Mouse (Mus musculus) heart, embryonic 14.5 days (tissue): ENCODE measurements around the gene Ilvbl. TPM values are rescaled to one million over a fixed set of nuclear protein-coding genes. Genes with fewer than 3 reads are reported as not detected.
A peak's percentile ranks its signal among the peaks of the same experiment; 100 is the strongest.

Experiments
- ATAC-seq: fragments of 200-750 bp; cut with Nextera tagmentation; 2 replicates; pipeline ENCODE4 v1.8.0; 2017; ENCODE audit warnings: low read depth, moderate TSS enrichment; ENCODE audit not compliant: insufficient number of reproducible peaks, insufficient read depth, low FRiP score
- H3K27ac ChIP-seq, 2 experiments: fragments of 200-500 bp in 1 of 2; fragments of 300-500 bp in 1 of 2; sonication (generic) in 1 of 2; replicated peaks in 1 of 2; 2 replicates each; pipeline ENCODE4 v1.5.1; 2012 to 2014; ENCODE audit warnings: low read depth in 2 of 2, low read length in 2 of 2, control low read depth in 1 of 2, mild to moderate bottlenecking in 1 of 2, mixed read lengths in 1 of 2; ENCODE audit not compliant: control insufficient read depth in 1 of 2, insufficient read depth in 1 of 2
- H3K27me3 ChIP-seq: fragments of 300-500 bp; sonication (generic); 2 replicates; pipeline ENCODE4 v1.6.1; 2014; ENCODE audit warnings: mild to moderate bottlenecking, low read length, control low read depth; ENCODE audit not compliant: control insufficient read depth, insufficient read depth
- H3K36me3 ChIP-seq: fragments of 300-500 bp; sonication (generic); 2 replicates; pipeline ENCODE4 v1.6.1; 2014; ENCODE audit warnings: mild to moderate bottlenecking, control low read depth, low read length, mixed read lengths; ENCODE audit not compliant: control insufficient read depth, insufficient read depth
- H3K4me1 ChIP-seq, 2 experiments: fragments of 200-500 bp in 1 of 2; fragments of 300-500 bp in 1 of 2; sonication (generic) in 1 of 2; 2 replicates each; pipeline ENCODE4 v1.6.1; 2012 to 2014; ENCODE audit warnings: low read length in 2 of 2, control low read depth in 1 of 2, mixed read lengths in 1 of 2; ENCODE audit not compliant: control insufficient read depth in 2 of 2, insufficient read depth in 2 of 2
- H3K4me2 ChIP-seq: fragments of 300-500 bp; sonication (generic); 2 replicates; pipeline ENCODE4 v1.6.1; 2014; ENCODE audit warnings: mild to moderate bottlenecking, low read length
- H3K4me3 ChIP-seq, 2 experiments: fragments of 200-500 bp in 1 of 2; fragments of 300-500 bp in 1 of 2; sonication (generic) in 1 of 2; 2 replicates each; pipeline ENCODE4 v1.5.1; 2012 to 2014; ENCODE audit warnings: low read length in 2 of 2, mild to moderate bottlenecking in 2 of 2, control low read depth in 1 of 2, low read depth in 1 of 2, moderate library complexity in 1 of 2; ENCODE audit not compliant: control insufficient read depth in 1 of 2, insufficient read depth in 1 of 2
- H3K9ac ChIP-seq: fragments of 300-500 bp; sonication (generic); 2 replicates; pipeline ENCODE4 v1.6.1; 2014; ENCODE audit warnings: mild to moderate bottlenecking, low read length
- H3K9me3 ChIP-seq: fragments of 300-500 bp; sonication (generic); 2 replicates; pipeline ENCODE4 v1.6.1; 2016; ENCODE audit warnings: low read length, control low read depth; ENCODE audit not compliant: control insufficient read depth
- WGBS: fragments of 180-500 bp; shearing (Covaris S2); extraction: QIAGEN DNeasy Blood & Tissue Kit; methylation state at CpG from one replicate; pipeline ENCODE4 v1.1.7; 2014; 5-methylcytosine and 5-hydroxymethylcytosine counted together
- polyA plus RNA-seq: library from polyadenylated mRNA; unstranded; fragments of >200 nt; fragmentation: Nextera tagmentation; extraction: Ambion mirVana; gene quantifications from 2 replicates; pipeline ENCODE4 v1.2.1, GENCODE M21; 2014

The Ilvbl gene
- polyA plus RNA-seq, 1 experiment from 2014 or later = 52.6 TPM

DNA sequence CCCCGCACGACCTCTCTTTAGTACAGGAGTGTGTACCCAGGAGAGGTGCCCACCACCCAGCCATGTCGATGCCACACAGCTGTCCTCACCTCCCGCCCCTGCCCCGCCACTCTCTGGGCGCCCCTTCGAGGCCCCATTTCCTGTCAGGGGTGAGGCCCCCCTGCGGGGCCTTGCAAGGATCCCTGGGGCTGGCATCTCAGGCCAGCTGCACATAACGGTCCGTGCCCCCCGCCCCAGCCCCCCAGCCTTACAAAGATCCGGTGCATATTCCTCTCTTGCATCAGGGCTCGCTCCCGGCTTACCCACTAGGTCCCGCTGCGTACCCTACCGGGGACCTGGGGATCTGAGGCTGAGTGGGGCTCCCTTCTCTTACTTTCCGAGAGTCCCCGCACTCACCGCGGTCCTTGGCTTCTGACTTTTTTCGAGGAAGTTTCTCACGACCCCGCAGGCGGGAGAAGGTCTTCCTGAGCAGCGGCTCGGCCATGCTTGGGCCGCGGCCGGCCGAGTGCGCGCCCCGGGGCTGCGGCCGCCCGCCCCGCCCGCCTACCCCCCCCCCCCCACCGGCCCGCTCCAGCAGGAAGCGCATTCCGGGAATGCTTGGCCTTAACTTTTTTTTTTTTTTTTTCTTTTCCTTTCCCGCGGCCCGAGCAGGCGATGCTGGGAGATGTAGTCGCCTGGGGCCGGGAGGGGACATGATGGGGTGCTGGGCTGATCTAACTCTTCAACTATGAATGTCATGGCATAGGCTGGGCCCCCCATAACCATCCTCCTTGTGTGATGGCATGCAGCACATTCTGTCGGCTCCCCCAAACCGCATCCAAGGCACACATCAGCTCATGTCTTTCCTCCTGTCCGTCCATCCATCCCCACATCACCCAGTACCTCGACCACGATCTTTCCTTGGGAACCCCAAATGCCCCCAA lies 17.5 kb downstream of the Ilvbl start, which contains the start of gene Syde1:
TSS of gene Syde1 (minus strand) at position 559 of the 923 bp plus-strand sequence.
- Histone ChIP-seq H3K9ac (peak within 1 kb of the TSS; percentile 87), H3K4me3 (peak within 1 kb of the TSS; percentile 72 to 77), H3K27ac (peak within 1 kb of the TSS; percentile 83 to 87), H3K4me2 (peak within 1 kb of the TSS; percentile 72), H3K9me3 (no peaks in the 10 kb centered on the region), H3K36me3 (peaks cover 33% of the 10 kb centered on the region), H3K27me3 (no peaks in the 10 kb centered on the region), H3K4me1 (peaks cover 9 to 12% of the 10 kb centered on the region in 2 experiments; a peak in 2 of 4 replicates)
- ATAC-seq = peak; percentile 79
- 5% methylated on average over 49 of the region's 54 CpGs for WGBS

DNA sequence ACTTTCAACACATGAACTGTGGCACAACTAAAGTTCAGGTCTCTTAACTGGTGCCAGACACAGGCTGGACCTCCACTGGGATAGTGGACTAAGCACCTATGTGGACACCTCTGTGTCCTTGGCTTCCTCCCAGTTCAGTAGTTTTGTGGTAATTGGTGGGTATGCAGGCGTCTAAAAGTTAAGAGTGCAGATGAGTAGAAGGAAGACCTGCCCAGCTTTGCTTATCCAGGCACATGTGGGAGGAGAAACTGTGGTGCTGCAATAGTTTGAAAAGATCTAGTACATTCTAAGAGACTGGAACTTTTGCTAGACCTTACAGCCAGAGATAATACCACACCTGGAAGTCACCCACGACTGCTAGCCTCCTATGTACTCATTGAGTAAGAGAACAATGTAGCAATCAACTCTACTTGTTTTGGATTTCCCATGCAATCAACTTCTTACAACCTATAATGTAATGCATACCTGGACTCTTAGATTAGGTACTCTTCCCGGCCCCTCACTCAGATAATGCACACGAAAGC lies 18.8 kb downstream of the Ilvbl start:
- H3K27ac ChIP-seq = no peak overlapping the region
- H3K27me3 ChIP-seq = no peaks in the 10 kb centered on the region
- H3K9me3 ChIP-seq = no peaks in the 10 kb centered on the region
- ATAC-seq = no peak
- 78% methylated on average over 4 of the region's 4 CpGs for WGBS
- H3K4me2 ChIP-seq = no peak overlapping the region
- H3K4me3 ChIP-seq = no peak overlapping the region
- peaks cover 9 to 12% of the 10 kb centered on the region in 2 experiments; a peak in 2 of 4 replicates for H3K4me1 ChIP-seq
- no peak overlapping the region for H3K9ac ChIP-seq
- peaks cover 21% of the 10 kb centered on the region for H3K36me3 ChIP-seq

DNA sequence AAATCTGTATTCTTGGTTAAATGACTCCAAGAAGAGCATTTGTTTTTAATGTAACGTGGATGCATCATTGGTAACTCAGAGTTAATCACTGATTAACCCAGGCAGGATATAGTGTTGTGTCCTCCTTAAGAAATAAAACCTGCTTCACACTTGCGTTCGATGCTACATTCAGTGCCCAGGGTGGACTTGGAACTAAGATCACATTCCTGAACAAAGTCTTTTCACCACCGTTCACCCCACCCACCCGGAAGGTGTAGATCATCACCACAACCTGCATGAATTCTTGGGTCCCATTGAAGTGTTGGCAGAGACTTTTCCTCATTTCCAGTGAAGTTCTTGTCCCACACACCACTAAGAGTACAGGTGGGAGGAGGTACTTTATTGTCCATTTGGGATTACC lies 19.6 kb downstream of the Ilvbl start:
- 87% methylated on average over 5 of the region's 5 CpGs for WGBS
- H3K4me2 ChIP-seq = no peak overlapping the region
- H3K27me3 ChIP-seq = no peaks in the 10 kb centered on the region
- H3K36me3 ChIP-seq = peaks cover 13% of the 10 kb centered on the region
- H3K9ac ChIP-seq = no peak overlapping the region
- H3K4me3 ChIP-seq = no peak overlapping the region
- no peak overlapping the region for H3K27ac ChIP-seq
- ATAC-seq = no peak
- H3K4me1 ChIP-seq = peaks cover 9 to 12% of the 10 kb centered on the region in 2 experiments; a peak in 2 of 4 replicates
- no peaks in the 10 kb centered on the region for H3K9me3 ChIP-seq

DNA sequence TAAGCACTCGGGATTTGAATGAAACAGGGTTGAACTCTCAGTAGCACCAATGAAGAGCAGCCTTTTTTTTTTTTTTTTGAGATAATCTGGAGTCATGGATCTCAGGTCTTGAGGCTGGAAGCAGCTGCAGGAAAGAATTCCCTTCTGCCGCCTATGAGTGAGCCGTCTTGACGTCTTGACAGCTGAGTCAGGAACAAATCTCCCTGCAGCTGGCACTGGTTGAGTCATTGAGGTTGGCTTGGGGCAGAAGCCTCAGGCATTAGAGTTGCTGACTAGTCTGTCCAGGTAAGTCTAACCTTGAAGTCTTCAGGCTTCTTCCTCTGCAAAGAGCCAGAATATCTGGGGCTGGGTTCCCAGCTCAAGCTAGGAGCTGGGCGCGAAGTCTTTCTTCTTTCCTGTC lies 20.0 kb downstream of the Ilvbl start:
- Histone ChIP-seq H3K9me3 (no peaks in the 10 kb centered on the region), H3K27ac (no peak overlapping the region), H3K4me2 (no peak overlapping the region), H3K4me1 (peaks cover 9 to 12% of the 10 kb centered on the region in 2 experiments; a peak in 2 of 4 replicates), H3K36me3 (peaks cover 9% of the 10 kb centered on the region), H3K27me3 (no peaks in the 10 kb centered on the region), H3K9ac (no peak overlapping the region), H3K4me3 (no peak overlapping the region)
- no peak for ATAC-seq
- 60% methylated on average over 6 of the region's 6 CpGs for WGBS

DNA sequence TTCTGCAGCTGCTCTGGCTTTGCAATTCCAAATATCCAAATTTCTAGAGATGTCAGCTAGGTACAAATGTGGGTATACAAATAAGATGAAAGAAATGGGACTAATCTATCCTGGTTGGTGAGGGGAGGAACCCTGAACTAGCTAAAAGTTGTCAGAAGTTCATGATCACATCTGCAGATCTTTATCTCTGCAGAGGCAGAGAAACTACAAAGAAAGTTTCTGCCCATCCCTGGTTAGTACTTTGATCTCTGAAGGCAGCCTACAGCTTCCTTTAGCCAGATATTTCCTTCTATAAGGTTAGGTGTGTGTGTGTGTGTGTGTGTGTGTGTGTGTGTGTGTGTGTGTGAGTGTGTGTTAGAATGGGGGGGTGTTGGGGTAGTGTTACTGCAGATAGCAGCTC lies 20.4 kb downstream of the Ilvbl start:
- H3K9me3 ChIP-seq = no peaks in the 10 kb centered on the region
- ATAC-seq = no peak
- H3K4me2 ChIP-seq = no peak overlapping the region
- no peak overlapping the region for H3K9ac ChIP-seq
- H3K4me1 ChIP-seq = peaks cover 9 to 12% of the 10 kb centered on the region in 2 experiments; a peak in 2 of 4 replicates
- H3K36me3 ChIP-seq = peaks cover 5% of the 10 kb centered on the region
- no peak overlapping the region for H3K27ac ChIP-seq
- H3K27me3 ChIP-seq = no peaks in the 10 kb centered on the region
- no peak overlapping the region for H3K4me3 ChIP-seq

DNA sequence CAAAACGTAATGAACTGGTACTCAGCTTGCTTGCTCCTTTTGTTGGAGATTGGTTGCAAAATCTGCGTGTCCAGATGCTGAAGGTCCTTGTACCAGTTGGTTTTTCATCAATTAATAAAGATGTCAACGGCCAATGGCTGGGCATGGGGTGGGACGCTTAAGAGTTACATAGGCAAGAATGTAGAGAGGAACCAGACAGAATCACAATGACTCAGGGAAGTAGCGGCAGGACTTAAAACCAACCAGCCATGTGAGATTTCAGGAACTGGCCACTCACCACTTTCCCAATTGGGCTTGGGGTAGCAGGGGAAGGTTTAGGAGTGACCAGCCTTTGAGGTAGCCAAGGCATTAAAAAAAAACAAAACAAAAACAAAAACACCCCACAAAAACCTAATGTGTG lies 25.7 kb downstream of the Ilvbl start:
- 83% methylated on average over 5 of the region's 5 CpGs for WGBS
- H3K36me3 ChIP-seq = no peaks in the 10 kb centered on the region
- no peaks in the 10 kb centered on the region for H3K27me3 ChIP-seq
- no peak overlapping the region for H3K9ac ChIP-seq
- ATAC-seq = no peak
- no peaks in the 10 kb centered on the region for H3K4me1 ChIP-seq
- H3K4me3 ChIP-seq = no peak overlapping the region
- H3K4me2 ChIP-seq = no peak overlapping the region
- H3K9me3 ChIP-seq = no peaks in the 10 kb centered on the region
- no peak overlapping the region for H3K27ac ChIP-seq

DNA sequence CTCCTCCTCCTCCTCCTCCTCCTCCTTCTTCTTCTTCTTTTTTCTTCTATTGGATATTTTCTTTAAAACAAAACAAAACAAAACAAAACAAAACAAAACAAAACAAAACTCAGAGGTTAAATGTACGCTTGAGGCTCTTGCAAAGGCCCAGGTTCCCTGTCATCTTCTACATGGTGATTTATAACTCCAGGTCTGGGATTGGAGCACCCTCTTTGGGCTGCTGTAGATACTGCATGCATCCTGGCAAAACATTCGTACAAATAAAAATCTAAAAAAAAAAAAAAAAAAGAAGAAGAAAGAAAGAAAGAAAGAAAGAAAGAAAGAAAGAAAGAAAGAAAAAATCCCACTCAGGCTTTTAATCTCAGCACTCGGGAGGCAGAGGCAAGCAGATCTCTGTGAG lies 30.9 kb downstream of the Ilvbl start:
- no peaks in the 10 kb centered on the region for H3K4me1 ChIP-seq
- H3K4me3 ChIP-seq = no peak overlapping the region
- H3K27me3 ChIP-seq = no peaks in the 10 kb centered on the region
- WGBS = 37% methylated on average over 3 of the region's 3 CpGs
- no peak for ATAC-seq
- H3K27ac ChIP-seq = no peak overlapping the region
- H3K36me3 ChIP-seq = no peaks in the 10 kb centered on the region
- no peaks in the 10 kb centered on the region for H3K9me3 ChIP-seq
- H3K4me2 ChIP-seq = no peak overlapping the region
- H3K9ac ChIP-seq = no peak overlapping the region
